Mouse (Mus musculus) gastrocnemius, postnatal 4 days (tissue): ENCODE results near the gene Arhgef3. TPM values are rescaled to one million over a fixed set of nuclear protein-coding genes. Genes with fewer than 3 reads are reported as not detected.

Experiments used
- DNase-seq, 2 experiments: peaks; one replicate each; pipeline ENCODE4 v3.0.0; 2021 to 2022; ENCODE audit warnings: low spot score in 2 of 2, mixed read lengths in 2 of 2
- total RNA-seq, 2 experiments: library from RNA; stranded (reverse); gene quantifications; 2 replicates each; pipeline ENCODE4 v1.2.3; 2021

Arhgef3 gene
- total RNA-seq, 2 experiments from 2014 or later = 24.8 to 25.1 TPM

DNA sequence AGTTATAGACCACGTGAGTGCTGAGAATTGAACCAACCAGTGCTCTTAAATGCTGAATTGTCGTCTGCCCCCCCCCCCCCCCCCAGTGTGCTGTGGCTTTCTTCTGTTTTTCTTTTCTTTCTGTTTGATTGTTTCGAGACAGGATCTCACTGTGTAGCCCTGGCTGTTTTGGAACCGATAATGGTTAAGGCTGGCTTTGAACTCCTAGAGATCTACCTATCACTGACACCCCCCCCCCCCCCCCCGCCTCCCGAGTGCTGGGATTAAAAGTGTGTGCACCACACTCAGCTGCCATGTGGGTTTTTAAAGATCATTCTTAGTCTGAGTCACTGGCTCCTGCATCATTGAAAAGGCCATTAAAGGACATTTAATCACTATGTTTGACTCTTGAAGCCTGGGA lies 147.7 kb downstream of the Arhgef3 start:
- no peak for DNase-seq

DNA sequence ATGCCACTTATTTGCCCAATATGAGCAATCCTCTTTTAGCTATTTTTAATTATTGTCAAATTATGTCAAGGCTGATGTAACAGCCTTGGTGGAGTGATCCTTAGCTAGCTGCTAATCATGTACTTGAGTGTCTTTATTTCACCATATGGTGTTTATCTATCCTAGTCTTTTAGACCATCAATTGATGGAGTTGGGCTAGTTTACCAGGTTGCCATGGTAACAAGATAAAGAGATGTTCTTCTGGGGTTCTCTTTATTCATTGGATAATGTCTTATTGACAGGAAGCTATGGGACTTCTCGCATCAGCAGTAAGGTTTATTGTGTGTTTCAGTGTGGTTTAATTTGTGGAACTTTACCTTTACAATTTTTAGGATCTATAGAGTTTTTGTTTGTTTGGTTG lies 151.9 kb downstream of the Arhgef3 start:
- DNase-seq = no peak

DNA sequence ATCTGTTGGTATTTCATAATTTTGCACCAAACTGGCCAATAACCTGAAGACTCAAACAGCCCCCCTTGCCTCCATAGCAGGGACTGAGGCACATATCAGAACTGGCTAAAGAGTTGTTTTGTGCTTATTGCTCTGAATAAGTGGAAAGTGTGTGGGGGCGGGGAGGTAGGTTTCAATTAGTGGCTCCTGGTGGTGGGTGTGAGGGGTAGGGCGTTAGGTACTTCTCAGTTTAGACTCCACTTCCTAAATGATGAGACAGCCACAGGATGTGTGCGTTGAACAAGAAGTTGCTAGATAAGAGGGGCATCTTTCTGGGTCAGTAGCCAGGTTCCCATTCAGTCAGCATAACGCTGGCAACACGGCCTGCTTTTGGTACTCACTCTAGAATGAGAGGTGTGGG lies 153.4 kb downstream of the Arhgef3 start:
- no peak for DNase-seq

GRCm38 (mm10) chr14:27268986-27269700 lies 154.4 kb downstream of the Arhgef3 start:
- no peak for DNase-seq

- DNase-seq = no peak
Observed at GRCm38 (mm10) chr14:27269836-27270235, 155.1 kb downstream of the Arhgef3 start.

GRCm38 (mm10) chr14:27270466-27270865 lies 155.8 kb downstream of the Arhgef3 start:
- DNase-seq = no peak

DNA sequence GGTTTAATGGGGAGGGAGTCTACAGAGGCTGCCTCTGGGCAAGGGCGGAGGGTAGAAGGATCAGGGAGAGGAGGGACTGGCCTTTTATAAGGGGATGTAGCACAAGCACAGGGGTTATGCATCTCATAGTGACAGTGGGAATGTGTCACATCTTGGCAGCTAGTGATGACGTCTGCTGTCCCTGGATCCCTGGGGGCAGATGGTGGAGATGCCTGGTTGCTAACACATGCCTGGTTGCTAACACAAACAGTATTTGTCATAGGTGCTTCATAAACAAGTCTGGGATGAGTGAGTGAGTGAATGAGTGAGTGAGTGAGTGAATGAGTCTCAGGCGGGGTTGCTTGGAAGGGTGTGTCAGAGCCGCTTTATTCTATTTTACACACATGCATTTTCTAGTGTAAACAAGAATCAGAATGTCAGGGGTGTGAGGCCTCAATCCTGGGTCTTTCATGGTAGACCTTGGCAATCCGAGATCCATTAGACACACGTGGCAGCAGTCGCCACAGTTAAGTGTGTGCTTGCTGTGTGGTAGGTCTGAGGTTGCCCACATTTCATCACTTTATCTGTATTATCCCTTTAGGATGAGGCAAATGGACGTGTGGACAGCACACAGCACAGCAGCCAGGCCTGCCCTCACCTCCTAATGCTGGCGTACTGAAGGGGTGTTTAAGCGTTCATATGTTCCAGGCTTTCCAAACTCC lies 156.8 kb downstream of the Arhgef3 start:
- no peak for DNase-seq

- no peak for DNase-seq
Observed at GRCm38 (mm10) chr14:27272072-27272834, 157.6 kb downstream of the Arhgef3 start.

DNA sequence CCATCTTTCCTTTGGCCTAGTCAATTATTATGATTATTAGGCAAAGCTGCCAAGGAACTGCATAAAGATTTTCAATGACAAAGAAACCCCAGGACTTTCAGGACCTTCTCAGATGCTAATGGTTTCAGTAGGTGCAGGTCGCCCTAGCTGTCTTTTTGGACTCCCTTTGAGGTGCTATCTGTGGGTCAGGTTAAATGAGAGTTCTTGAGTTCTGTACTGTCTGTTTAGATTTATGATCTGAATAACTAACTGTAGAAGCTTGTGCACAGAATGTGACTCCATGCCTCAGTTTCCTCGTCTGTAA lies 158.1 kb downstream of the Arhgef3 start:
- DNase-seq = no peak

- DNase-seq = no peak
Observed at GRCm38 (mm10) chr14:27273169-27273568, 158.5 kb downstream of the Arhgef3 start.

DNA sequence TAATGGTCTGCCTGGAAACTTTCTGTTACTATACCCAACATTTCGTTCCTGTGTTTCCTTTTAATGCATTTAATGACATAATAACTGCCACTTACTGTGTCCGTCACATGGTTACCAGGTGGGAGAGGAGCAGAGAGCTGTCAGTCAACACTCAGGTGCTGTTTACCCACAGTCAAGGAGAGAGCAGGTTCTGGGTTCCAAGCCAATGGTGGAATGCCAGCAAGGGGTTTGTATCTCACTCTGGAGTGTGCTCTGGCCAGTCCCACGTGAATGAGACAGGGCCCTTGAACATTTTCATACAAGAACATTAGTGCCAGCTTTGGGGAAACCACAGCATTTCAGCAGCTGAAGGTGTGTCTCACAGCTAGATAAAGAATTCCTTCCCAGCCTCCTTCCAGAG lies 162.6 kb downstream of the Arhgef3 start:
- DNase-seq = no peak

- no peak for DNase-seq
Observed at GRCm38 (mm10) chr14:27280201-27280890, 165.6 kb downstream of the Arhgef3 start.

DNA sequence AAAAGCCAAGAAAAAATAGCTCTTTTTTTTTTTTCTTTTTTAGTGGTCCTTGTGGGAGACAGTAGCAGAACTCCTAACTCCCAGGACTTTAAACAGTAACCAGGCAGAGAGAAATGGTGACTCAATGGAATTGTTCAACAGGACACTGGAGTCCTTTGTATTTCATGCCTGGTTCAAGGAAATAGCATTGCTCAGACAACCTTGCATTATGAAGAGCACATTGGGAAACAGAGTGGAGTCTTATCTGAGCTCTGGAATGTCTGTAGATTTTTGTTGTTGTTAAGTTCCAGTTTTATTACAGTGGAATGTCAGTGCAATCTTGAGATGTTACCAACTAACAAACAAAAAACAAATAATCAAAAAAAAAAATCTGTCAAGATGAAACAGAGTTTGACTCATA lies 169.3 kb downstream of the Arhgef3 start:
- DNase-seq = no peak

GRCm38 (mm10) chr14:27286202-27286601 lies 171.5 kb downstream of the Arhgef3 start:
- no peak for DNase-seq

DNA sequence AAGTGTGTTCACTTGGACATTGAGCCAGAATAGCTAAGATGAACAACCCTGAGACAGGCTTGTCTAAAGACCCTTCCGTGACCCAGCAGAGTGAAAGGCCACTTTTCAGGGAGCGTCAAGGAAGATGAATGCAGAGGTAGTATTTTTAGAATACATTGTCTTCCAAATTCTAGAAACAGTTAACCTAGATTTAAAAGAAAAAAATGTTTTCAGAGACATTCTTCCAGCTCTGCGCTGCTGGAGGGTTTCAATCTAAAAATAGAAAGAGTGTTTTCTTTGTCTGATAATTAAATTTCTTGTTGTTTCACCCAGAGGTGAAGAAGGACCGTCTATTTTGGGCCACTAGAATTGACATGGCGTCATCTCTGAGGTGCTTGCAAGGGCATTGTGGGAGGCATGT lies 174.4 kb downstream of the Arhgef3 start:
- DNase-seq = no peak

DNA sequence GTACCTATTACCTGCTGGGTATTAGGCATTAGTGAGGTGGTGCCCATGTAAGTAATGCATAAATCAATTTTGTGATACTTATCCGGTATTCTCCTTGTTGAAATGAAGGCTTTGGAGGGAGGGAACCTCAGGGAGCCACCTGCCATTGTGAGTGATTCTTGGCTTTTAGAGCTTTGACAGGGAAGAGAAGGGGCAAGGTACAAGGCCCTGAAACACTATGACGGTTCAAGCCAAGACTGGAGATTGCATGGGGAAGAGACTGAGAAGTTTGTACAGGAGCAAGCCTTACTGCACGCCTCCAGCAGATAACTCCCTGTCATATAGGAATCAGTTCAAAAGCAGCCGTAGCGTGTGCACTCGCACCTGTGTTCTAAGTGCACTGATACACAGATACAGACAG lies 177.4 kb downstream of the Arhgef3 start:
- DNase-seq = no peak

- no peak for DNase-seq
Observed at GRCm38 (mm10) chr14:27295821-27296220, 181.1 kb downstream of the Arhgef3 start.

DNA sequence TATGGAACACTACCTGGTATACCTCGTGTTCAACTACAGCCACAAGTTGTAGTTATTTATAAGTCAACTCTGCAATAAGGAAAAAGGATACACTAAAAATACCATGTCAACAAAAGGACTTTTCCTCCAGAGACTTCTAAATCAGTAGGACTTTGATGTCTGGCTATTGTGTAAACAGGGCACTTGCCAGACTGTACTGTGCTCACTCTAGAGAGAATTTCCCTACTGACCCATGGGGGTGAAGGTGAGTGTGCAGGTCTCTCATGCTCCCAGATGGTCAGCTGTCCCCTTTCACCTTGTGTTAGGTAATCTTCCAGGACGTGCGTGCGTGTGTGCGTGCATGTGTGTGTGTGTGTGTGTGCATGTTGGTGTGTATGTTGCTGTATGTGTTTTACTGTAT lies 182.3 kb downstream of the Arhgef3 start:
- DNase-seq = no peak

- no peak for DNase-seq
Observed at GRCm38 (mm10) chr14:27298875-27299274, 184.2 kb downstream of the Arhgef3 start.

DNA sequence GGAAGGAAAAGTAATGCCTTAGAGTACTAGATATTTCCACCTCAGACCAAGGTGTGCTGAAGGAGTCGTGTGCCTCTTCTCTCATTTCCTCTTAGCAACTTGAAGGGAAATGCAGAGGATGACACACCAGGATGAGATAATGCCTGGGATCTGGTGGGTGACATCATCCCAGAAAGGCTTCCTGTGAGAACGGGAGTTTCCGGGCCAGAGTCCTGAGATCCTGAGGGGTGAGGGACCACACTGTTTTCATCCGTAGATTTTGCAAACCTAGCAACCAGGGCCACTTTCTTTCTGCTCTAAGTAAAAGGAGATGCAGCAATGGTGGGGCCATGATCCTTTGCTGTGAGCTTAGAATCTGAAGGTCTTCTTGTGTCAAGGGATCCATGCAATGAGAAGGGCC lies 185.0 kb downstream of the Arhgef3 start:
- DNase-seq = no peak

DNA sequence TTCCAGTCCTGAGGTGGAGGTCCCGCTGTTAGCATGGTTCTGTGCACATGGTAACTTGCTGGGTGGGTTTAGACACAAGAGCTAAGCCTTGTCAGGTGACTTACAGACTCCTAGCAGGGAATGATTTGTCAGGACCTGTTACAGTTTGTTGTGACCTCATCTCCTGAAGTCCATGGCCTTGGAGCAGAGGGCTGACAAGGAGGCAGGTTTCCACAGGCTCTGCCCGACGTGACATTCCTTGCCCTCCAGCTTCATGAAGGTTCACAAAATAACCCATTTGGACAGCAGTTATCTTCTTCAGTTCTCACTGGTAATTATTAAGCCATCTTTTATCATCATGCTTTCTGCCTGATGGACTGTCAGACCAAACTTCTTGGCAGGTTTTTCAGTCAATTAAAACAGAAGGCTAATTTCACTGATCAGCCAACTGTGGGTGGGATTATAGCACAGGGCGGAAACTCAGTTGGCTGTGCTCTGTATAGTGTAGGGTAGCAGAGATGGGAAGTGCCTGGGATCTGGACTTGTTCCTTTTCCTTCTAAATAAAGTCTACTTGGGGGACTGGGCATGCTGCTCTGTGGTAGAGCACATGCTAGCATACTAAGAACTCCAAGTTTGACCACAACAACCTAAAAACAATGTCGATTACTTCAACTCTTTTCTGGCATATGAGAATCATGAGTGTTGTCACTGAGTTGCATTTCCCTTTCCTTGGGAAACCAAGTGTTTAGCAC lies 187.2 kb downstream of the Arhgef3 start:
- DNase-seq = no peak
